Mouse (Mus musculus): Measurements from ENCODE around the gene Tmem208.
A peak's percentile ranks its signal among the peaks of the same experiment; 100 is the strongest.

Gene Tmem208

DNA sequence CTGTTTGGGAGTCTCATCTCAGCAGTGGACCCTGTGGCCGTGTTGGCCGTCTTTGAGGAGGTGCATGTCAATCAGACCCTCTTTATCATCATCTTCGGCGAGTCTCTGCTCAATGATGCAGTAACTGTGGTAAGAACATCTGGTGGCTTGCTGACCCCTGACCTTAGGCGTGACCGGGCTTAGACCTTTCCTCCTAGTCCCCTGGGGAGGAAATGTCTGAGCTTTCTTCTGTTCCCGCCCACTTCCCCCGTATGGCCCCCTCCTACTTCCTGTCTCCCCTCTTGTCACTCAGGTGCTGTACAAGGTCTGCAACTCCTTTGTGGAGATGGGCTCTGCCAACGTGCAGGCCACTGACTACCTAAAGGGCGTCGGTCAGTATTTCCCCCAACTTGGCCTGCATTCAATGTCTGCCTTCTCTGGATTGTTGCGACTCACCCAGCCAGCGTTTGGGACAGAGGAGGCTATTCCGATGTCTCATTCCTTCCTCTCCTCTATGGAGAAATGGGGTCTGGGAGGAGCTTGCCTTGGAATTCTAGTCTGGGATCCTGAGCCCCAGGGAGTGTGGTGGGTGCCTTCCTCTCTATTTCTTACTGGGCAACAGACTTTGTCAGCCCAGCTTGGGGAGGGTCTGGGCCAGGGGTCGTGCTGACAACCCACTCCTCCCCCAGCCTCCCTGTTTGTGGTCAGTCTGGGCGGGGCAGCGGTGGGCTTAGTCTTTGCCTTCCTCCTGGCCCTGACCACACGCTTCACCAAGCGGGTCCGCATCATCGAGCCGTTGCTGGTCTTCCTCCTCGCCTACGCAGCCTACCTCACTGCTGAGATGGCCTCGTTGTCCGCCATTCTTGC, 29.2 kb downstream of the Tmem208 start:
- no peak for DNase-seq

DNA sequence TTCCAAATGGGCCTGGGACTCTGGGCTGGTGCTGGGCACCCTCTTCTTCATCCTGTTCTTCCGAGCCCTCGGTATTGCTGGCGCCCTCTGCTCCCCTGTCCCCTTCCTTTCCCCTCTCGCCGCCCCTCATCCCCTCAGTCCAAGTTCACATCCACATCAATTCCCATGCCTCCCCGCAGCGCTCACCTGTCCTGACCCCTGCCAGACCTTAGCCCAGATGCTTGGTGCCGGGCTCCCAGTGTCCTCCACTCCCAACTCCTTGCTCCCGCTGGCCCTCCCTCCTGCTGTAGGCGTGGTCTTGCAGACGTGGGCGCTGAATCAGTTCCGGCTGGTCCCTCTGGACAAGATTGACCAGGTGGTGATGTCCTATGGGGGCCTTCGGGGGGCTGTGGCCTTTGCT, 30.5 kb downstream of the Tmem208 start:
- DNase-seq = no peak

GRCm38 (mm10) chr8:105359208-105359607, 33.1 kb downstream of the Tmem208 start:
- no peak for DNase-seq

DNA sequence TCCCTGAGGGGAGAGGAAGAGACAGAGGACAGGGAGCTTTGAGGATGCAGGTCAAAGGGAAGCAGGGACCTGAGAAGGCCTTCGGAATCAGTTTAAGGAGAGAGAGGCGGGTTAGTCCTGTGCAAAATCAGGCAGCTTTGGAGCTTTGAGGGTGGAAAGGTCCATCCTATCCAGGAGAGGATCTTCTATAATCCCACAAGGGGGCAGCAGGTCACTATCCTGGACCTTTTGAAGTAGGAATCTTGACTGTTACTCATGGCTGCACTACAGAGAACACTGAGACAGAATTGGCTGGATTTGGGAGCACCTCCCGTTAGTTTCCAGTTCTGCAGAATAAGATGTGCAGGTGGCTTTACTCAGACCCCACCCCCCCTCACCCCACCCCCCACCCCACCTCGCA, 33.5 kb downstream of the Tmem208 start:
- no peak for DNase-seq

DNA sequence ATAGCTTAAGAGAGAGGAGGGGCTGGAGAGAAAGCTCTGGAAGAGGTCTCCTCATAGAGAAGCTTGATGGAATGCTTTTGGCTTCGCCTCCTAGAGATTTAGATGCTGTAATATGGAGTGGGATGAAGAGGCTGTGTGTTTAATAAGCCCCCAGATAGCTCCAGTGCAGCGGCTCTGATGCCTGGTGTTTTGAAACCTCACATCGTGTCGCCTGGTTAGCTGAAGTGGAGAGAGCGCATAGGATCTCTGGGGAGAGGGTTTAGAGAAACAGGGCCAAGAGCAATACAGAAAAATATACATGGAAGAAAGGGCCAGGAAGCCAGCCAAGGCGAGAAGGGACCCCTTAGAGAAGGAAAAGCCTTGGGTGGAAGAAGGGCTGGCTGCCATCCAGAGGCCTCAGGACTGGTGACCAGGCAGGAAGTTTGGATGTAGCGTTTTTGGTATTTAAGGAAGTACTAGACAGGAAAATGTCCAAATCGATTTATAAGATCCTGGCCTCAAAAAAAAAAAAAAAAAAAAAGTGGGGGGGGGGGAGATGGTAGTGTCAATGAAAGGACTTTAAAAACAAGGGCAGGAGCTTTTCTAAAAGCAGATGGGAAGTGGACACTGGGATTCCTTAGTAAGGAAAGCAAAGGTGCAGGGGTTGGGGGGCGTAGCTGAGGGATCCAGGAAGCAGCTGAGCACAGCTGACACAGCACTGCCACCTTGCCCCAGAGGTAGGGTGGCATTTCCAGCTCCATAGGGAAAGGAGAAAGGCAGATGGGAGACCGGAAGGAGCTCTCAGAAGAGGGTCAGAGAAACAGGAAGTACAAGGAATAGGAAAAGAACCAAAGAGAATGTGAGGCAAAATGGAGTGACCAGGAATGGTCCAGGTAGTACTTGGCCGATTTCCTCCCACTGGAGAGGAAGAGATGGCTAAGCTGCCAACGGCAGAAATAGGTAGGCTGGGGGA, 35.9 kb downstream of the Tmem208 start:
- no peak for DNase-seq

GRCm38 (mm10) chr8:105367107-105367506, 41.0 kb downstream of the Tmem208 start:
- no peak for DNase-seq

DNA sequence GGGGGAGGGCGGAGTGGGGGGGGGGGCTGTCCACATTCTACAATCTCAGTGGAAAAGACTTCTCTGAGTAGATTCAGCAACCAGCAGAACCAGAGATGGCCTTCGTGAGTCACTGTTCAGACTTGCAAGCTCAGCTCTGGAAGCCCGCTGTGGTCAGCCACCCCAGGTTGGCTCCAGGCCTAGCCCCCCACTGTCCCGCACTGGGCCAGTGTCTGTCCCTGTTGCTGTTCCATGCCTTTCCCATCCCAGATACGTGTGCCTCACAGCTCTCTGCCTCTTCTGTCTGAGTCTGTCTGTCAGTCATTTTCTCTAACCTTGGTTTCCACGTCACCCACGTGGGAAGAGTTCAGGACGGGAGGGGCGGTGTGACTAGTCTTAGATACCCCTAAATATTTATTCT, 46.3 kb downstream of the Tmem208 start:
- no peak for DNase-seq

GRCm38 (mm10) chr8:105373032-105373431, 46.9 kb downstream of the Tmem208 start, which contains the start of gene Plekhg4:
Gene Plekhg4, plus strand, starts transcription at chr8:105373274.
- DNase-seq = no peak

DNA sequence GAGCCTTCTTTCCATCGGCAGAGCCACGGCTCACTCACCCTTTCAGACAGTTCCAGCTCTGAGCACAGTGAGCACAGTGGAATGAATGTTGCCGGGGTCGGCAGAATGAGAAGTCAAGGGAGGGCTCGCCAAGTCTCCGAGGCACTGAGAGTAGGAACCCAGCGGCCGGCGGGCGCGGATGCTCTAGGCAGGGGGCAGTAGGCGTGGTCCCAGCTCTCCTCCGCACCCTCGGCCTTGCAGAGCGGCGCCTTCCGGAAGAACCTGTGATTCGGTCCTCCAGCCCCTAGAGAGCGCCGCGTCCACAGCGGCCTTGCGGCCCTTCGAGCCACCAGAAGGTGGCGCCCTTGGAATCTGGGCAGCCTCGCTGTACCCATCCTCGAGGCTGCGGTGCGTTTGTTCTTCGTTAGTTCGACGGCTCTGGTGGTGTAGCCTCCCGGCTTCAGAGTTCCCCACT, 48.4 kb downstream of the Tmem208 start:
- DNase-seq = peak; percentile 60

DNA sequence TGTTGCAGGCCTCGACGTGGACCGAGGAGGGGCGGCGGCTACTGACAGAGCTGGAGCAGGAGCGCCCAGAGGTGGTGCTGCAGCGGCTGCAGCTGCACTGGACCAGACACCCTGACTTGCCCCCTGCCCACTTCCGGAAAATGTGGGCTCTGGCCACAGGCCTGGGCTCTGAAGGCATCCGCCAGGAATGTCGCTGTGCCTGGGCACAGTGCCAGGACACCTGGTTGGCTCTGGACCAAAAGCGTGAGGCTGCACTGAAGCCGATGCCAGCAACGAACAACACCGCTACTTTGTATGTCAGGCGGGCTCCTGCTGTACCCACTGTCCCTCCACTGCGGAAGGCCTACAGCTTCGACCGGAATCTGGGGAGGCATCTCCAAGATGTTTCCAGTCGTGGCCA, 52.5 kb downstream of the Tmem208 start:
- no peak for DNase-seq

DNA sequence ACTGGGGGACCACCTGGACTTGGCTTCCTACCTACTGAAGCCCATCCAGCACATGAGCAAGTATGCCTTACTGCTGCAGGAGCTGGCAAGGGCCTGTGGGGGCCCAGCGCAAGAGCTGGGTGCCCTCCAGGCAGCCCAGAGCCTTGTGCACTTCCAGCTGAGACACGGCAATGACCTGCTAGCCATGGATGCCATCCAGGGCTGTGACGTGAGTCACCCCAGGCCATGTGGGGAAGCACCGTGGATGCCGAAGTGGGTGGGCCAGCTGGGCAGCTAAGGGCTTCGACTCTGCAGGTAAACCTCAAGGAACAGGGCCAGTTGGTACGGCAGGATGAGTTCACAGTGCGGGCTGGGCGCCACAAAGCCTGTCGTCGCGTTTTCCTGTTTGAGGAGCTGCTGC, 54.2 kb downstream of the Tmem208 start:
- DNase-seq = no peak

DNA sequence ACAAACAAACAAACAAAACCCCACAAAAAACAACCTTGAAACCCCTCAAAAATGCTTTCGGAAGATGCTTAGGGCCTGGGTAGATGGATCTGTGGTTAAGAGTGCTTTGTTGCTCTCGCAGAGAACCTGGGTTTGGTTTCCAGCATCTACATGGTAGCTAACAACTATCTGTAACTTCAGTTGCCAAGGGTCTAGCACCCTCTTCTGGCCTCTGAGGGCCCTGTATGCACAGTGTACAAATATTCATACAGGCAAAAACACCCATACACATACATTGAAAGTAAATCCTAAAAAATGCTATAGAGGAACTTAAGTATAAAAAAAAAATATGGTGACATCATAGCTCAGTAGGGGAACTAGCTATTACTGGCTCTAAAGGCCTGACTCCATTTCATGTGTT, 57.9 kb downstream of the Tmem208 start:
- no peak for DNase-seq

Measured in liver (tissue).